Mouse (Mus musculus): Measurements from ENCODE around the gene Cacna1d. TPM values are rescaled to one million over a fixed set of nuclear protein-coding genes. Genes with fewer than 3 reads are reported as not detected.

The Cacna1d gene
- polyA plus RNA-seq, 1 experiment from 2014 or later, result 8.2 TPM

- WGBS, result 93% methylated on average over 6 of the region's 6 CpGs
- H3K4me1 ChIP-seq, result no peaks in the 10 kb centered on the region
- peaks cover 58% of the 10 kb centered on the region for H3K36me3 ChIP-seq
These were observed 19.0 kb upstream of the Cacna1d start for GRCm38 (mm10) chr14:30510214-30510763.

GRCm38 (mm10) chr14:30504990-30505389 is 13.7 kb upstream of the Cacna1d start:
- ATAC-seq (replicated peaks), result no peak
- Histone ChIP-seq H3K4me2 (replicated peaks) (no peak overlapping the region), H3K27ac (replicated peaks) (no peak overlapping the region), H3K9me3 (no peaks in the 10 kb centered on the region), H3K27me3 (no peaks in the 10 kb centered on the region), H3K4me1 (no peaks in the 10 kb centered on the region), H3K9ac (replicated peaks) (no peak overlapping the region), H3K4me3 (no peak overlapping the region), H3K36me3 (peaks cover 40% of the 10 kb centered on the region)
- 82% methylated on average over 5 of the region's 5 CpGs for WGBS

More at GRCm38 (mm10) chr14:30510214-30510763, 19.0 kb upstream of the Cacna1d start:
- H3K4me3 ChIP-seq, result no peak overlapping the region
- H3K9ac ChIP-seq (replicated peaks), result no peak overlapping the region
- H3K27me3 ChIP-seq, result no peaks in the 10 kb centered on the region
- H3K9me3 ChIP-seq, result no peaks in the 10 kb centered on the region
- no peak overlapping the region for H3K4me2 ChIP-seq (replicated peaks)
- H3K27ac ChIP-seq (replicated peaks), result no peak overlapping the region
- ATAC-seq (replicated peaks), result no peak

- no peaks in the 10 kb centered on the region for H3K27me3 ChIP-seq
- no peaks in the 10 kb centered on the region for H3K9me3 ChIP-seq
- H3K36me3 ChIP-seq, result peaks cover 9% of the 10 kb centered on the region
- peaks cover 22% of the 10 kb centered on the region for H3K4me1 ChIP-seq
- no peak overlapping the region for H3K4me2 ChIP-seq (replicated peaks)
- H3K9ac ChIP-seq (replicated peaks), result no peak overlapping the region
- no peak overlapping the region for H3K27ac ChIP-seq (replicated peaks)
- ATAC-seq (replicated peaks), result no peak
- 65% methylated on average over 2 of the region's 2 CpGs for WGBS
- H3K4me3 ChIP-seq, result no peak overlapping the region
These were observed 6.9 kb upstream of the Cacna1d start for GRCm38 (mm10) chr14:30498202-30498601.

- no peak for ATAC-seq (replicated peaks)
- H3K9me3 ChIP-seq, result no peaks in the 10 kb centered on the region
- H3K4me3 ChIP-seq, result no peak overlapping the region
- H3K4me1 ChIP-seq, result peaks cover 25% of the 10 kb centered on the region
- H3K36me3 ChIP-seq, result peaks cover 22% of the 10 kb centered on the region
- 41% methylated on average over 6 of the region's 6 CpGs for WGBS
- H3K9ac ChIP-seq (replicated peaks), result no peak overlapping the region
- no peak overlapping the region for H3K4me2 ChIP-seq (replicated peaks)
- H3K27me3 ChIP-seq, result no peaks in the 10 kb centered on the region
- peak overlapping the region; percentile 13 for H3K27ac ChIP-seq (replicated peaks)
These were observed 3.7 kb upstream of the Cacna1d start for GRCm38 (mm10) chr14:30494998-30495397.

- H3K27me3 ChIP-seq, result no peaks in the 10 kb centered on the region
- 42% methylated on average over 1 of the region's 1 CpGs for WGBS
- no peak overlapping the region for H3K4me3 ChIP-seq
- 0 out of 2 replicates have a peak overlapping the region, but pooled peaks have one; percentile 21 for H3K27ac ChIP-seq (replicated peaks)
- ATAC-seq (replicated peaks), result no peak
- H3K36me3 ChIP-seq, result peaks cover 27% of the 10 kb centered on the region
- peaks cover 22% of the 10 kb centered on the region for H3K4me1 ChIP-seq
- H3K4me2 ChIP-seq (replicated peaks), result no peak overlapping the region
- no peaks in the 10 kb centered on the region for H3K9me3 ChIP-seq
- no peak overlapping the region for H3K9ac ChIP-seq (replicated peaks)
These were observed 2.0 kb upstream of the Cacna1d start for GRCm38 (mm10) chr14:30493276-30493675.

- H3K4me1 ChIP-seq, result peaks cover 11% of the 10 kb centered on the region
- WGBS, result under 1% methylated on average over 39 of the region's 39 CpGs
- ATAC-seq (replicated peaks), result peak; percentile 100
- H3K4me2 ChIP-seq (replicated peaks), result peak within 1 kb of the TSS; percentile 57
- peak within 1 kb of the TSS; percentile 92 for H3K9ac ChIP-seq (replicated peaks)
- H3K27me3 ChIP-seq, result no peaks in the 10 kb centered on the region
- peaks cover 12% of the 10 kb centered on the region for H3K36me3 ChIP-seq
- H3K4me3 ChIP-seq, result peak within 1 kb of the TSS; percentile 93
- H3K9me3 ChIP-seq, result no peaks in the 10 kb centered on the region
- peak within 1 kb of the TSS; percentile 87 for H3K27ac ChIP-seq (replicated peaks)
These were observed 11.8 kb downstream of the Cacna1d start, which contains the start of gene Dcp1a for GRCm38 (mm10) chr14:30479361-30479948. TSS of gene Dcp1a (plus strand) at chr14:30479535.

GRCm38 (mm10) chr14:30474416-30474815 is 16.8 kb downstream of the Cacna1d start:
- H3K9me3 ChIP-seq, result no peaks in the 10 kb centered on the region
- no peaks in the 10 kb centered on the region for H3K4me1 ChIP-seq
- no peaks in the 10 kb centered on the region for H3K36me3 ChIP-seq
- 82% methylated on average over 6 of the region's 6 CpGs for WGBS
- no peak overlapping the region for H3K9ac ChIP-seq (replicated peaks)
- ATAC-seq (replicated peaks), result no peak
- no peak overlapping the region for H3K4me3 ChIP-seq
- no peak overlapping the region for H3K4me2 ChIP-seq (replicated peaks)
- no peak overlapping the region for H3K27ac ChIP-seq (replicated peaks)
- H3K27me3 ChIP-seq, result no peaks in the 10 kb centered on the region

- no peaks in the 10 kb centered on the region for H3K27me3 ChIP-seq
- 67% methylated on average over 5 of the region's 5 CpGs for WGBS
- H3K4me1 ChIP-seq, result no peaks in the 10 kb centered on the region
- H3K9me3 ChIP-seq, result no peaks in the 10 kb centered on the region
- H3K4me3 ChIP-seq, result no peak overlapping the region
- ATAC-seq (replicated peaks), result no peak
- H3K27ac ChIP-seq (replicated peaks), result no peak overlapping the region
- no peak overlapping the region for H3K4me2 ChIP-seq (replicated peaks)
- no peaks in the 10 kb centered on the region for H3K36me3 ChIP-seq
- no peak overlapping the region for H3K9ac ChIP-seq (replicated peaks)
These were observed 17.6 kb downstream of the Cacna1d start for GRCm38 (mm10) chr14:30473605-30474004.

- H3K4me3 ChIP-seq, result no peak overlapping the region
- no peak overlapping the region for H3K27ac ChIP-seq (replicated peaks)
- no peaks in the 10 kb centered on the region for H3K9me3 ChIP-seq
- H3K36me3 ChIP-seq, result no peaks in the 10 kb centered on the region
- H3K27me3 ChIP-seq, result 0 out of 2 replicates have a peak, but pooled peaks cover 2% of the 10 kb centered on the region
- no peak for ATAC-seq (replicated peaks)
- 89% methylated on average over 4 of the region's 4 CpGs for WGBS
- H3K9ac ChIP-seq (replicated peaks), result no peak overlapping the region
- no peaks in the 10 kb centered on the region for H3K4me1 ChIP-seq
- no peak overlapping the region for H3K4me2 ChIP-seq (replicated peaks)
These were observed 27.9 kb downstream of the Cacna1d start for GRCm38 (mm10) chr14:30463312-30463711.

- ATAC-seq (replicated peaks), result 0 out of 2 replicates have a peak, but pooled peaks have one; percentile 53
- no peak overlapping the region for H3K27ac ChIP-seq (replicated peaks)
- no peaks in the 10 kb centered on the region for H3K36me3 ChIP-seq
- no peak overlapping the region for H3K9ac ChIP-seq (replicated peaks)
- H3K4me2 ChIP-seq (replicated peaks), result no peak overlapping the region
- H3K9me3 ChIP-seq, result no peaks in the 10 kb centered on the region
- H3K4me3 ChIP-seq, result no peak overlapping the region
- WGBS, result 5% methylated on average over 14 of the region's 14 CpGs
- no peaks in the 10 kb centered on the region for H3K4me1 ChIP-seq
- H3K27me3 ChIP-seq, result 0 out of 2 replicates have a peak, but pooled peaks cover 2% of the 10 kb centered on the region
These were observed 31.2 kb downstream of the Cacna1d start for GRCm38 (mm10) chr14:30459891-30460523.

GRCm38 (mm10) chr14:30458820-30459219 is 32.4 kb downstream of the Cacna1d start:
- H3K27ac ChIP-seq (replicated peaks), result no peak overlapping the region
- no peak overlapping the region for H3K4me3 ChIP-seq
- no peaks in the 10 kb centered on the region for H3K9me3 ChIP-seq
- H3K4me2 ChIP-seq (replicated peaks), result no peak overlapping the region
- no peaks in the 10 kb centered on the region for H3K36me3 ChIP-seq
- 0 out of 2 replicates have a peak, but pooled peaks cover 2% of the 10 kb centered on the region for H3K27me3 ChIP-seq
- no peak overlapping the region for H3K9ac ChIP-seq (replicated peaks)
- 89% methylated on average over 3 of the region's 3 CpGs for WGBS
- ATAC-seq (replicated peaks), result no peak
- no peaks in the 10 kb centered on the region for H3K4me1 ChIP-seq

GRCm38 (mm10) chr14:30457897-30458296 is 33.4 kb downstream of the Cacna1d start:
- Histone ChIP-seq H3K27ac (replicated peaks) (no peak overlapping the region), H3K4me1 (no peaks in the 10 kb centered on the region), H3K9me3 (no peaks in the 10 kb centered on the region), H3K9ac (replicated peaks) (no peak overlapping the region), H3K36me3 (no peaks in the 10 kb centered on the region), H3K4me3 (no peak overlapping the region), H3K27me3 (0 out of 2 replicates have a peak, but pooled peaks cover 2% of the 10 kb centered on the region), H3K4me2 (replicated peaks) (no peak overlapping the region)
- no peak for ATAC-seq (replicated peaks)
- 54% methylated on average over 2 of the region's 2 CpGs for WGBS

Data from forebrain, embryonic 15.5 days (tissue).